Mouse (Mus musculus) heart, embryonic 11.5 days (tissue): ENCODE results near the gene Hecw2. TPM values are rescaled to one million over a fixed set of nuclear protein-coding genes. Genes with fewer than 3 reads are reported as not detected.

ENCODE experiments used
- ATAC-seq: fragments of 200-750 bp; cut with Nextera tagmentation; replicated peaks from 2 replicates; pipeline ENCODE4 v1.8.0; 2017; ENCODE audit warnings: moderate library complexity; ENCODE audit not compliant: insufficient number of reproducible peaks, low FRiP score, low TSS enrichment
- H3K27ac ChIP-seq: fragments of 300-500 bp; sonication (generic); 2 replicates; pipeline ENCODE4 v1.5.1; 2014; ENCODE audit warnings: mild to moderate bottlenecking, low read depth, low read length
- H3K27me3 ChIP-seq: fragments of 300-500 bp; sonication (generic); 2 replicates; pipeline ENCODE4 v1.6.1; 2014; ENCODE audit warnings: mild to moderate bottlenecking, low read length, mixed read lengths; ENCODE audit not compliant: control insufficient read depth, insufficient read depth
- H3K36me3 ChIP-seq: fragments of 300-500 bp; sonication (generic); 2 replicates; pipeline ENCODE4 v1.6.1; 2014; ENCODE audit warnings: mild to moderate bottlenecking, low read length, moderate library complexity, mixed read lengths; ENCODE audit not compliant: control insufficient read depth, insufficient read depth
- H3K4me1 ChIP-seq: fragments of 300-500 bp; sonication (generic); 2 replicates; pipeline ENCODE4 v1.6.1; 2014; ENCODE audit warnings: low read length; ENCODE audit not compliant: control insufficient read depth, insufficient read depth
- H3K4me2 ChIP-seq: fragments of 300-500 bp; sonication (generic); 2 replicates; pipeline ENCODE4 v1.6.1; 2014; ENCODE audit warnings: mild to moderate bottlenecking, moderate library complexity
- H3K4me3 ChIP-seq: fragments of 300-500 bp; sonication (generic); 2 replicates; pipeline ENCODE4 v1.5.1; 2014; ENCODE audit warnings: low read depth, low read length
- H3K9ac ChIP-seq: fragments of 300-500 bp; sonication (generic); 2 replicates; pipeline ENCODE4 v1.6.1; 2014; ENCODE audit warnings: mild to moderate bottlenecking, low read depth, low read length, moderate library complexity
- H3K9me3 ChIP-seq: fragments of 300-500 bp; sonication (generic); replicated peaks from 2 replicates; pipeline ENCODE4 v1.6.1; 2016; ENCODE audit warnings: low read length; ENCODE audit not compliant: control insufficient read depth
- WGBS: fragments of 180-500 bp; shearing (Covaris S2); extraction: QIAGEN DNeasy Blood & Tissue Kit; methylation state at CpG from one replicate; pipeline ENCODE4 v1.1.7; 2014; ENCODE audit not compliant: insufficient replicate concordance; 5-methylcytosine and 5-hydroxymethylcytosine counted together
- polyA plus RNA-seq: library from polyadenylated mRNA; unstranded; fragments of >200 nt; fragmentation: Nextera tagmentation; extraction: Ambion mirVana; gene quantifications from 2 replicates; pipeline ENCODE4 v1.2.1, GENCODE M21; 2014

The Hecw2 gene
- polyA plus RNA-seq, result 5.1 and 6.5 TPM in 2 replicates

DNA sequence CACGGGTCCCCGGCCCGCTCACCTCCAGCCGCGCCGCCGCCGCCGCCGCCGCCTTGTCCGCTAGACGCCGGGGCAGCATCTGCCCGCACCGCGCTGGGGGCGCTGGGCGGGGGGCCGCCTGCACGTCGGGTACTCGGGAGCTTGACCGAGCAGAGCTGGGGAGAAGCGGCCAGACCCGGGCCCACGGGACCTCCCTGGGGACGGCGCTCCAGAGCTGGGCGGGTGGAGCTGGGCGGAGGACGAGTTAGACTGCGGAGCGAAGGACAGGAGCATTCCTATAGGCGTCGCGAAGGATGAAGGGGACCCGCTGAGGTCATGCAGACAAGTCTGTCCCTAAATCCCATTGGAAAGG, at the start of gene Hecw2:
TSS of gene Hecw2 (minus strand) at position 215 of the 352 bp plus-strand sequence.
- Histone ChIP-seq H3K36me3 (no peaks in the 10 kb centered on the region), H3K9me3 (no peaks in the 10 kb centered on the region), H3K4me3 (peak within 1 kb of the TSS; percentile 76), H3K27me3 (no peaks in the 10 kb centered on the region; the same call in 1 of the 2 replicates), H3K27ac (peak within 1 kb of the TSS; percentile 79), H3K9ac (peak within 1 kb of the TSS; percentile 71), H3K4me1 (peaks cover 3% of the 10 kb centered on the region; the same call in 1 of the 2 replicates), H3K4me2 (peak within 1 kb of the TSS; percentile 77)
- WGBS, result under 1% methylated on average over 36 of the region's 38 CpGs
- peak; percentile 78 for ATAC-seq

DNA sequence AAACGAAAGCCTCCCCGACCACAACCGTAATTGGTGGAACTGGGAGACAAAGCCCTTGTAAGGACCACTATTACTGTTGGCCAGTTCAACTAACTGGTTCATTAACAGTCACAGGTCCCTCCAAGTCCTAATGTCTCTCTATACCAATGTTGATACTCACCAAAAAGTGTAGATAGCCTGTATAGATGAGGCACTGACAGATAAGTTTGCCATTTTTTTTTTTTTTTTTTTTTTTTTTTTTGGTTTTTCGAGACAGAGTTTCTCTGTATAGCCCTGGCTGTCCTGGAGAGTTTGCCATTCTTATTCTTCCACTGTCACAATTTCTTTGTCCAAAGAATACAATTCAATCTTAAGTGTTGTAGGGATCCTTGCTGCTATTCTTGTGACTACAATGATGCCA, 47.8 kb upstream of the Hecw2 start:
- Histone ChIP-seq H3K4me2 (no peak overlapping the region), H3K36me3 (no peaks in the 10 kb centered on the region), H3K27ac (no peak overlapping the region), H3K9ac (no peak overlapping the region), H3K9me3 (no peaks in the 10 kb centered on the region), H3K27me3 (no peaks in the 10 kb centered on the region), H3K4me1 (no peaks in the 10 kb centered on the region), H3K4me3 (no peak overlapping the region)
- no peak for ATAC-seq
- WGBS, result 86% methylated on average over 4 of the region's 4 CpGs

DNA sequence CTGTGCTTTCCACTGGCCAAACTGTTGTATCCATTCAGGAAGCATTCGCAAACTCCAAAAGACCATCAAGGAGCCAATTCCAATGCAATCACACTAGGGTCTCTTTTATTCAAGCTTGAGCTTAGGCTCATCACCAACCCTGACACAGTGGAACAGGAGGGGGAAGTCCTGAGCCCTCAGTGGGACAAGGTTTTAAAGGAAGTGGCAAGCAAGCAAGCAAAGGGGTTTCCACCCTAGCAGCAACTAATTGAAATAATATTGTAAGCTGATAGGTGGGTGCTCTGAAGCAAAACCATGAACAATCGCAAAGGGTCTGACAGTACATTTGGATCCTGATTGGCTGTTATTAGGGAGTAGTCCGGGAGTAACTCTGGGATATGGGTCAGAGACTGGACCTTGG, 25.3 kb upstream of the Hecw2 start:
- no peak overlapping the region for H3K4me3 ChIP-seq
- WGBS, result 94% methylated on average over 3 of the region's 3 CpGs
- H3K4me1 ChIP-seq, result no peaks in the 10 kb centered on the region
- no peak overlapping the region for H3K4me2 ChIP-seq
- no peak overlapping the region for H3K9ac ChIP-seq
- H3K27me3 ChIP-seq, result no peaks in the 10 kb centered on the region
- no peaks in the 10 kb centered on the region for H3K36me3 ChIP-seq
- H3K9me3 ChIP-seq, result no peaks in the 10 kb centered on the region
- H3K27ac ChIP-seq, result no peak overlapping the region
- ATAC-seq, result no peak

DNA sequence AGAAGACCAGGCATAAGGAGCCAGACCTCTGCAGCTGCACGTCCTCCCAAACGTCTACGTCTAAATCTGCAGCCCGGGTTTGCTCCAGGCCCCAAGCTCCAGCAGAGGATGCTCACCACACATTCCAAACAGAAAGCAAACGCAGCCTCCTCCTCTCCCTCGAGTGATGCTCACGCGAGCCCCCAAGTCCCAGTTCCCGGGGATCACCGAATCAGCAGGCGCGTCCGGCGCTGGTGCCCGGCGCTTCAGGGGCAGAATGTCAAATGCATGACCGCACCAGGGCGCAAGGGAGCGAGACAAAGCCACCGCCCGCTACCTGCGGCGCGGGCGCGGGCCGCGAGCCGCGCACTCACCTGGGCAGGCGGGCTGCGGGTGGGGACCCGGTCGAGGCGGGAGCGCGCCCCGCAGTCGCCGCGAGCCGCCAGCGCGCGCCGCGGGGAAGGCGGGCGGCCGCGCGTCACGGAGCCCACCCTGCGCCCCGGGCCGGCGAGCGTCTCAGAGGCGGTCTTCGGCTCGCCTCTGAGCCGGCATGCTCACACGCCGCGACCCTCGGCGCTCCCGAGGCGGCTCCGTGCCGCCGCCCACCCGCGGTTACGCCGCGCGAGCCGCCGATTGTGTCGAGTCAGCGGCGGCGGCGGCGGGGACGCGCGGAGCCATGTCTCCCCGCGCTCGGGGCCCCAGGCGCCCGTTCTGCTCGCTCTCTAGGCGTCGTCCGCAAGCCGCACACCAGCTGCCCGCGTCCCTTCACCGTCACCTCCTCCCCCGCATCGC, 600 bp downstream of the Hecw2 start:
- Histone ChIP-seq H3K9ac (peak overlapping the region; percentile 71), H3K4me2 (peak overlapping the region; percentile 77), H3K27me3 (no peaks in the 10 kb centered on the region; the same call in 1 of the 2 replicates), H3K4me1 (peaks cover 3% of the 10 kb centered on the region; the same call in 1 of the 2 replicates), H3K27ac (peak overlapping the region; percentile 79), H3K4me3 (peak overlapping the region; percentile 76), H3K36me3 (no peaks in the 10 kb centered on the region), H3K9me3 (no peaks in the 10 kb centered on the region)
- peak; percentile 66 for ATAC-seq
- WGBS, result under 1% methylated on average over 92 of the region's 104 CpGs

DNA sequence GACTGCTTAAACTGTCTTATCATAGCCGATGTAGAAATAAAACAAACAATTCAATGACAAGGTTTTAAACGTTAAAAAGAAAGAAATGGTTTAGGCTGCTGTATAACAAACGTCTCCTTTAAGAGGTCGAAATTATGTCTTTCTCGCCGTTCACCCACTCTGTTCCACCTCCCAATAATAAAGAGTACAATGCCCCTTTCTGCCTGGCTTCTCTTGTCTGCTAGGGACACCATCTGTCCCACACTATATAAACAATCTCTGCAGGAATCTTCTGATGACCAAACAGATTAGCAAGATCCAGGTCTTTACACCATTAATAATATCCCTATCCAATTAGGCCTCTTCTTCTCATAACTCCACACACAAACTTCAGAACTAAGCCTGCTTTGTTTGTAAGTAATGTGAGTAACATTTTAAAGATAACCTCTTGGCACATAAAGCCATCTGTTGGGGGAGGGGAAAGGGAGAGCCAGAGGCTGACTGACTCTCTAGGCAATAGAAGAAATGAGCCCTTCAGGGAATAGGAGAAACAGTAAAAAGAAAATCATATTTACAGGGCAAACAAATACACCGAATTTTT, 1.7 kb downstream of the Hecw2 start:
- Histone ChIP-seq H3K4me1 (peaks cover 3% of the 10 kb centered on the region; the same call in 1 of the 2 replicates), H3K27ac (no peak overlapping the region), H3K9me3 (no peaks in the 10 kb centered on the region), H3K36me3 (no peaks in the 10 kb centered on the region), H3K4me2 (peak overlapping the region; percentile 19), H3K9ac (no peak overlapping the region), H3K4me3 (0 out of 2 replicates have a peak overlapping the region, but pooled peaks have one; percentile 8), H3K27me3 (no peaks in the 10 kb centered on the region; the same call in 1 of the 2 replicates)
- WGBS, result 41% methylated on average over 7 of the region's 7 CpGs
- no peak for ATAC-seq

DNA sequence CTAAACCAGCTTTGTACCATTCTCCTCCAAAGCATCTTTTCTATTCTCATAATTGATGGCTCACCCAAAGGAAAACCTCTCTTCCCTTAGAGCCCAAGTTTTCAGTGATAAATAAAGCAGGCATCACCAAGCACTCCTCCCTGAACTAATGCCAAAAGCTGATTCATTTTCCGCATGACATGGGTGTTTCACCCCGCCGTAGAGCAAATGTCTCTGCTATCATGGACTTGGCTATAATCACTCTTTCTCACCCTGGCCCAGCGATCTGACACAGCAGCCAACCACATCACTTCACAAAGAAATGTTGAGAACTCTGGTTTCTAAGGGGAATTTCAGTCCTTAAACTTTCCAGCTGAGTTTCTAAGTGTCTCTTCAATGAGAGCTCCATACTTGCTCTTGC, 7.4 kb downstream of the Hecw2 start:
- no peaks in the 10 kb centered on the region for H3K36me3 ChIP-seq
- H3K27me3 ChIP-seq, result no peaks in the 10 kb centered on the region
- H3K9me3 ChIP-seq, result no peaks in the 10 kb centered on the region
- H3K9ac ChIP-seq, result no peak overlapping the region
- H3K27ac ChIP-seq, result no peak overlapping the region
- WGBS, result 44% methylated on average over 4 of the region's 4 CpGs
- H3K4me3 ChIP-seq, result no peak overlapping the region
- ATAC-seq, result no peak
- H3K4me2 ChIP-seq, result no peak overlapping the region
- peaks cover 16% of the 10 kb centered on the region for H3K4me1 ChIP-seq

DNA sequence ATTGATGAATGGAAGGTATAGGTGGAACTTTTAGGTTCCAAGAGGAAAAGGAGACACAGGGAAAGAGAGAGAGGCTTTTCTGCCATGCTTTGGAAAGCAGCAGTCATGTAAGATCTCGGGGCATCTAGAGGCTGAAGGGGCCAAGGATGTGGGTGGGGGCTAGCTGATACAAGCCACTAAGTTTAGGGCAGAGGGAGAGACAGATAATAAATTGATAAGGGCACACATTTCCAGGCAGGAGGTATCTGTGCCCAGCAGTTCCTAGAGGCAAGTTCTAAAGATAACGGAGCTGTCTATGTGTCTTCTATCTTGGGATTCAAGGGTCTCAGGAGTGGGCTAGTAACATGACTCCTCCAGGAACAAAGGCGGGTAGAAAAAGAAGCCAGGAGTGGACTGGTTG, 8.6 kb downstream of the Hecw2 start:
- Histone ChIP-seq H3K9ac (no peak overlapping the region), H3K27ac (no peak overlapping the region), H3K4me1 (peaks cover 16% of the 10 kb centered on the region), H3K9me3 (no peaks in the 10 kb centered on the region), H3K36me3 (no peaks in the 10 kb centered on the region), H3K4me3 (no peak overlapping the region), H3K27me3 (no peaks in the 10 kb centered on the region), H3K4me2 (peak overlapping the region; percentile 14)
- no peak for ATAC-seq
- WGBS, result 9% methylated on average over 3 of the region's 3 CpGs

DNA sequence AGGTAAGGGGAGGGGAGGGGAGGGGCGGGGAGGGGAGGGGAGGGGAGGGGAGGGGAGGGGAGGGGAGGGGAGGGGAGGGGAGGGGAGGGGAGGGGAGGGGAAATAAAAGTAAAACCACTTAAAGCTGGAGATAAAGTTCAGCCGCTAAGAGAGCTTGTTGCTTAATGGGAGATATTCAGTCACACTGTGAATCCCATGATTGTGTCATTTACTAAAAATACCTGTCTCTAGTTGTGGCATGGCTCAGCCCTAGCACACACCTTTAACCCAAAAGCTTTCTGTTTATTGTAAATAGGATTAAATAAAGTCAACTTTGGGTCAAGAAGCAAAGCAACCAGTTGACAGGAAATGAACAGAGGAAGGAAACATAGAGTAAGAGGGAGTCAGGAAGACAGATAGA, 14.3 kb downstream of the Hecw2 start:
- WGBS, result 22% methylated on average over 1 of the region's 2 CpGs
- Histone ChIP-seq H3K4me2 (no peak overlapping the region), H3K4me3 (no peak overlapping the region), H3K4me1 (peaks cover 1% of the 10 kb centered on the region), H3K27ac (0 out of 2 replicates have a peak overlapping the region, but pooled peaks have one; percentile 22), H3K9me3 (no peaks in the 10 kb centered on the region), H3K27me3 (no peaks in the 10 kb centered on the region), H3K36me3 (no peaks in the 10 kb centered on the region), H3K9ac (no peak overlapping the region)
- ATAC-seq, result no peak
